Mouse (Mus musculus) intestine, postnatal 0 days (tissue): ENCODE measurements around the gene Apoh. TPM values are rescaled to one million over a fixed set of nuclear protein-coding genes. Genes with fewer than 3 reads are reported as not detected.
A peak's percentile ranks its signal among the peaks of the same experiment; 100 is the strongest.

Experiments
- ATAC-seq: fragments of 200-750 bp; cut with Nextera tagmentation; 2 replicates; pipeline ENCODE4 v1.8.0; 2017; ENCODE audit warnings: mild to moderate bottlenecking, moderate TSS enrichment, moderate library complexity
- H3K27ac ChIP-seq: fragments of 300-500 bp; sonication (generic); 2 replicates; pipeline ENCODE4 v1.5.1; 2014; ENCODE audit warnings: mild to moderate bottlenecking, low read depth, low read length, moderate library complexity
- H3K27me3 ChIP-seq: fragments of 300-500 bp; sonication (generic); replicated peaks from 2 replicates; pipeline ENCODE4 v1.6.1; 2014; ENCODE audit warnings: low read length, mixed read lengths; ENCODE audit not compliant: control insufficient read depth, insufficient read depth
- H3K36me3 ChIP-seq: fragments of 300-500 bp; sonication (generic); 2 replicates; pipeline ENCODE4 v1.6.1; 2014; ENCODE audit warnings: mild to moderate bottlenecking, moderate library complexity; ENCODE audit not compliant: control insufficient read depth, insufficient read depth
- H3K4me1 ChIP-seq: fragments of 300-500 bp; sonication (generic); replicated peaks from 2 replicates; pipeline ENCODE4 v1.6.1; 2014; ENCODE audit warnings: antibody characterized with exemption, low read length, mixed read lengths; ENCODE audit not compliant: control insufficient read depth, insufficient read depth
- H3K4me2 ChIP-seq: fragments of 300-500 bp; sonication (generic); replicated peaks from 2 replicates; pipeline ENCODE4 v1.6.1; 2014; ENCODE audit warnings: low read depth, mild to moderate bottlenecking, moderate library complexity
- H3K4me3 ChIP-seq: fragments of 300-500 bp; sonication (generic); 2 replicates; pipeline ENCODE4 v1.5.1; 2014; ENCODE audit warnings: low read depth, low read length
- H3K9ac ChIP-seq: fragments of 300-500 bp; sonication (generic); 2 replicates; pipeline ENCODE4 v1.6.1; 2014; ENCODE audit warnings: mild to moderate bottlenecking, low read depth, low read length
- H3K9me3 ChIP-seq: fragments of 300-500 bp; sonication (generic); 2 replicates; pipeline ENCODE4 v1.6.1; 2016; ENCODE audit warnings: mixed run types; ENCODE audit not compliant: control insufficient read depth
- CTCF ChIP-seq: sonication (generic); IDR thresholded peaks from 2 replicates; pipeline ENCODE4 v1.5.1; 2016; ENCODE audit warnings: low read depth, mild to moderate bottlenecking, control low read depth, antibody characterized with exemption, moderate library complexity
- WGBS: fragments of 180-500 bp; shearing (Covaris S2); extraction: QIAGEN DNeasy Blood & Tissue Kit; methylation state at CpG from one replicate; pipeline ENCODE4 v1.1.7; 2014; 5-methylcytosine and 5-hydroxymethylcytosine counted together
- polyA plus RNA-seq: library from polyadenylated mRNA; unstranded; fragments of >200 nt; fragmentation: Nextera tagmentation; extraction: Ambion mirVana; gene quantifications from 2 replicates; pipeline ENCODE4 v1.2.1, GENCODE M21; 2015

The Apoh gene
- polyA plus RNA-seq, 1 experiment from 2014 or later: 0.77 TPM

GRCm38 (mm10) chr11:108423221-108423620 lies 80.1 kb downstream of the Apoh start:
- Histone ChIP-seq H3K4me2 (no peak overlapping the region), H3K4me1 (no peaks in the 10 kb centered on the region), H3K9me3 (no peaks in the 10 kb centered on the region), H3K27me3 (no peaks in the 10 kb centered on the region), H3K4me3 (no peak overlapping the region), H3K27ac (no peak overlapping the region), H3K36me3 (no peaks in the 10 kb centered on the region), H3K9ac (no peak overlapping the region)
- no peak for TF ChIP-seq CTCF
- WGBS: 85% methylated on average over 7 of the region's 7 CpGs
- ATAC-seq: no peak

- Histone ChIP-seq H3K27ac (no peak overlapping the region), H3K4me2 (peak overlapping the region; percentile 81; the same call in 1 of the 2 replicates), H3K9me3 (no peaks in the 10 kb centered on the region), H3K36me3 (no peaks in the 10 kb centered on the region), H3K4me1 (no peaks in the 10 kb centered on the region), H3K9ac (no peak overlapping the region), H3K27me3 (no peaks in the 10 kb centered on the region), H3K4me3 (peak overlapping the region; percentile 52; the same call in 1 of the 2 replicates)
- ATAC-seq: no peak
- 31% methylated on average over 5 of the region's 5 CpGs for WGBS
- TF ChIP-seq CTCF: no peak
Measured at GRCm38 (mm10) chr11:108424111-108424510, 81.0 kb downstream of the Apoh start.

DNA sequence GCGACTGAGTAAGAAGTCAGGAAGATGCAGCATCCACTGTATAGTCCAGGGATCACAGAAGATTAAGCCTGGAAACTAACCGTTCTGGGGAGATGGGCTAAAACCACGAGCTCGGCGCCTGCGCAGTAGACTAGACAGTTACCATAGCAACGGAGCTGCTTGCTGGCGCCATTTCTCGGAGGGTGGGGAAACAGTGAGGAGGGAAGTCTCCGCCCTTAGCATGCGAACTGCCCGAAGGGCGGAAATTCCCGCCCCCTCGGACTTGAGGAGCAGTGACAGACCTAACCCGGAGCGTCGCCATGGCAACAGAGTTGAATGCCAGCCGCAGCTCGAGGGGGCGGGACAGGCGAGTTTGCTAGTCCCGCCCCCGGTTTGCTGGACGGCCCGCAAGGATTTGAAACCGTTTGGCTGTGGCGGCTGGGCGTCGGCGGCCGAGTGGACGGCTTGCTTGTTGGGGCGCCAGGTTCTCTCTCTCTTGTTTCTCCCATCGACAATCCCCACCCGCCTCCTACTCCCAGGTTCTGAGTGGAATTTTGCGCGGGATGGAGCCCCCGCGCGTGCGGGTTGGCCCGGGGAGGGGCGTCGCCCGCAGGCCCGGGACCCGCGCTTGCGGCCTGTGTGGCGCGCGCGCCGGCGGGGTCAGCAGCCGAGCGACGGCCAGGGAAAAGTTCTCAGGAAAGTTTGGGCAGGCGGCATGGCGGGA lies 81.9 kb downstream of the Apoh start, which contains the start of gene Cep112:
TSS of gene Cep112 (plus strand) at position 304 of the 703 bp plus-strand sequence.
- under 1% methylated on average over 61 of the region's 61 CpGs for WGBS
- Histone ChIP-seq H3K9me3 (no peaks in the 10 kb centered on the region), H3K4me1 (no peaks in the 10 kb centered on the region), H3K4me3 (peak within 1 kb of the TSS; percentile 52), H3K4me2 (peak within 1 kb of the TSS; percentile 81), H3K36me3 (no peaks in the 10 kb centered on the region), H3K27ac (no peak within 1 kb of the TSS), H3K27me3 (no peaks in the 10 kb centered on the region), H3K9ac (peak within 1 kb of the TSS; percentile 61)
- TF ChIP-seq CTCF: no peak
- ATAC-seq: peak; percentile 96

GRCm38 (mm10) chr11:108425592-108425921 lies 82.4 kb downstream of the Apoh start:
- no peak for TF ChIP-seq CTCF
- WGBS: 9% methylated on average over 14 of the region's 14 CpGs
- H3K4me1 ChIP-seq: no peaks in the 10 kb centered on the region
- ATAC-seq: peak; percentile 26; the same call in 1 of the 2 replicates
- peak overlapping the region; percentile 61 for H3K9ac ChIP-seq
- H3K4me3 ChIP-seq: peak overlapping the region; percentile 52
- no peaks in the 10 kb centered on the region for H3K36me3 ChIP-seq
- peak overlapping the region; percentile 81 for H3K4me2 ChIP-seq
- no peaks in the 10 kb centered on the region for H3K27me3 ChIP-seq
- no peak overlapping the region for H3K27ac ChIP-seq
- no peaks in the 10 kb centered on the region for H3K9me3 ChIP-seq

DNA sequence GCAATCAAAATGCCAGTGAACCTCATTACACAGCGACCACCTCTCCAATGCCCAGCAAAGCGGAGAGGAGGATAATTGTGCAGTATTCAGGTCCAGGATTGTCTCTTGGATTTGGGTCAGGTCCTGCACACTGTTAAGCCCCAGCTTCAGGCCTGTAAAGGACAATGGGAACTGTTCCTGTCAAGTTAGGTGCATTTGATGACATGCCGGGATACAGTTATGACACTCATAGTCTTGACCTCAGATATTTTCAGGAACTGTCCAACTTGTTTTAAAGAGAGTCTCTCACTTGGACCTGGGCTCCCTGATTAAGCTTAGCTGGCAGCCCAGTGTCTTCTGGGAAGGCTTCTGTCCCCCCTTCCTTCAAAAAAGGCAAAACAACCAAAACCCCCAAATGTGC lies 82.9 kb downstream of the Apoh start:
- WGBS: 88% methylated on average over 3 of the region's 3 CpGs
- no peaks in the 10 kb centered on the region for H3K27me3 ChIP-seq
- no peaks in the 10 kb centered on the region for H3K4me1 ChIP-seq
- H3K4me3 ChIP-seq: no peak overlapping the region
- no peaks in the 10 kb centered on the region for H3K9me3 ChIP-seq
- H3K9ac ChIP-seq: no peak overlapping the region
- TF ChIP-seq CTCF: no peak
- no peaks in the 10 kb centered on the region for H3K36me3 ChIP-seq
- no peak overlapping the region for H3K27ac ChIP-seq
- H3K4me2 ChIP-seq: peak overlapping the region; percentile 81; the same call in 1 of the 2 replicates
- ATAC-seq: no peak

DNA sequence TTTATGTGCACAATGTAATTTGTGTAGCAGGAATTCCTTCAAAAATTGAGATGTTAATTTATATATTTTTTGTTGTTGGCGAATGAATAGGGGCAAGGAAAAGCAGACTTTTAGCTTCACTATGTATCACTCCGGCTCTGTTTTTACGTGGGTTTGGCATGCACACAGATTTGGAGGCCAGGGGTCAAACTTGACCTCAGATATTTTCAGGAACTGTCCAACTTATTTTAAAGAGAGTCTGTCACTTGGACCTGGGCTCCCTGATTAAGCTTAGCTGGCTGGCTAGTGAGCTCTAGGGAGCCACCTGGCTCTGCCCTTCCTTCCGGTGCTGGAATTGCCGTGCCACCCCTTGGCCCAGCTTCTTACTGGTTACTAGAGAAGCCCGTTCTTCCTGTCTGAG lies 84.0 kb downstream of the Apoh start:
- no peaks in the 10 kb centered on the region for H3K36me3 ChIP-seq
- WGBS: 72% methylated on average over 6 of the region's 6 CpGs
- H3K4me1 ChIP-seq: no peaks in the 10 kb centered on the region
- H3K4me2 ChIP-seq: no peak overlapping the region
- no peak for TF ChIP-seq CTCF
- no peaks in the 10 kb centered on the region for H3K27me3 ChIP-seq
- no peak overlapping the region for H3K4me3 ChIP-seq
- H3K9me3 ChIP-seq: no peaks in the 10 kb centered on the region
- no peak overlapping the region for H3K27ac ChIP-seq
- H3K9ac ChIP-seq: no peak overlapping the region
- ATAC-seq: no peak
